Mouse (Mus musculus): ENCODE data around the gene Tsen54. TPM values are rescaled to one million over a fixed set of nuclear protein-coding genes. Genes with fewer than 3 reads are reported as not detected.
"Not testable (repeated sequence)": the region's sequence is repeated elsewhere in the genome, so short reads cannot be mapped to it uniquely, and the experiment has no call there.

The Tsen54 gene
- polyA plus RNA-seq, 1 experiment from 2014 or later: 20.8 TPM

DNA sequence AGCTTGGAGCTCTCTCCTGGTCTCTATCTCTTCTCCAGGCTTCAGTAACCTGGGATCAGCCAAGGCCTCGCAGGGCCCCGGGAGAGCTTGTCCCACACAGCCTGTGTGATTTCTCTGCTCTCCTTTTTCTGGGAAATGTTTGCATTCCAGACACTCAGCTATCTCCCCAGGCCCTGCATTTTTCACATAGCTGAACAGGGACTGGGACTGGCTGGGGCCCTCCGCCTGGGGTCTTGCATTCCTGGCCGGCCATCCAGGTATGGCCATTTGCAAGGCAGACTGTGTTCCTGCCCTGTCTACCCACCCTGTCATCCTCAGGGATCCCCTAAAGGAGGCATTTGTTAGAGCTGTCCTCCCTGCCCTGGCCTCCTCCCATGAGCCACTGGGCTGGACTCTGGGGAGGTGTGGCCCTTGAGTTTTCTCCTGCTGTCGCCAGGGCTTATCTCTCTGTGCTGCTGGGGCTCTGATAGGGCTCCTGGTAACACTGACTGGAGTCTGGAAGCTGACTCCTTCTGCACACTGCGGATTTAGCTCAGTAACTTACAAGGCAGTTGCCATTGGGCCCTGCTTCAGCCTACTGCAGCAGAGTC lies 27.5 kb downstream of the Tsen54 start:
- Histone ChIP-seq H3K9ac (ENCODE audit: low read length) (no peak overlapping the region), H3K4me2 (no peak overlapping the region), H3K27ac (ENCODE audit: low read depth, low read length) (no peak overlapping the region), H3K27me3 (ENCODE audit: control insufficient read depth, insufficient read depth, low read length) (no peaks in the 10 kb centered on the region), H3K9me3 (ENCODE audit: control insufficient read depth, low read length) (no peaks in the 10 kb centered on the region), H3K4me3 (ENCODE audit: low read depth, low read length) (no peak overlapping the region), H3K36me3 (ENCODE audit: control insufficient read depth, insufficient read depth, low read length) (no peaks in the 10 kb centered on the region), H3K4me1 (ENCODE audit: control insufficient read depth, insufficient read depth, low read length) (no peaks in the 10 kb centered on the region)
- DNase-seq (ENCODE audit: low spot score, missing footprints) (no peak), ATAC-seq (ENCODE audit: low FRiP score) (no peak)
- 27% methylated on average over 6 of the region's 6 CpGs for WGBS

DNA sequence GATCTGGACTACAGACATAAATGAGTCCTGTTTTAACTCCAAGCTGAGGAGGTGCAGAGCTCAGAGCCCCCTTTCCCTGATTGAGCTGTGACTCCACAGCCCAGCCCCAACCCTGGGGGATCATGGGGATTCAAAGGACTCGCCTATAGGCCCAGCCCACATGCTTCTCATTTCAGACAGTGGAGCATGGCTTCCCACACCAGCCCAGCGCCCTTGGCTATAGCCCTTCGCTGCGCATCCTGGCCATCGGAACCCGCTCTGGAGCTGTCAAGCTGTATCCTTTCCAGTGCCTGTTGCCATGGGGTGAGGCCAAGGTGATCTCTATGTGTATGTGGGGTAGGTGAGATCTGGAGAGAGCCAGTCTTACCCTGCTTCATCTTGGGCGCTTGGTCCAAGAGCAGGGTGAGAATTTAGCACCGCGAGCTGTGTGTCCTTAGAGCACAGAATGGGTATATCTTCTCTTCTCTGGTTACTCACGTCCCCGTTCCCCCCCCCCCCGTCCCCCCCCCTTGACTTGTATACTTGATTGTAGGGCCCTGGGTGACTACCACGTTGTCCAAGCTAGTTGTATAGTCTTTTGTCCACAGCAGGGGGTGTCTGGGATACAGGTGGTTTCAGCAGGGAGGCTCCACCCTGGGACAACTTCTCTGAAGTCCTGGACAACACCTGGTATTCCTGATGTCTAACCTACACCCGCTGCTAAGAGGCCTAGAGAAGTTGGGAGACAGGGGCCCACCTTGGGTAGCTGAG lies 28.8 kb downstream of the Tsen54 start:
- Histone ChIP-seq H3K36me3 (ENCODE audit: control insufficient read depth, insufficient read depth, low read length) (no peaks in the 10 kb centered on the region), H3K9me3 (ENCODE audit: control insufficient read depth, low read length) (no peaks in the 10 kb centered on the region), H3K27ac (ENCODE audit: low read depth, low read length) (no peak overlapping the region), H3K27me3 (ENCODE audit: control insufficient read depth, insufficient read depth, low read length) (no peaks in the 10 kb centered on the region), H3K4me3 (ENCODE audit: low read depth, low read length) (no peak overlapping the region), H3K4me2 (no peak overlapping the region), H3K9ac (ENCODE audit: low read length) (no peak overlapping the region), H3K4me1 (ENCODE audit: control insufficient read depth, insufficient read depth, low read length) (no peaks in the 10 kb centered on the region)
- no peak for DNase-seq (ENCODE audit: low spot score, missing footprints)
- ATAC-seq (ENCODE audit: low FRiP score): no peak
- WGBS: 78% methylated on average over 14 of the region's 14 CpGs

- no peak overlapping the region for H3K27ac ChIP-seq (ENCODE audit: low read depth, low read length)
- WGBS: 85% methylated on average over 5 of the region's 5 CpGs
- no peak overlapping the region for H3K9ac ChIP-seq (ENCODE audit: low read length)
- no peak overlapping the region for H3K4me3 ChIP-seq (ENCODE audit: low read depth, low read length)
- no peaks in the 10 kb centered on the region for H3K4me1 ChIP-seq (ENCODE audit: control insufficient read depth, insufficient read depth, low read length)
- H3K4me2 ChIP-seq: no peak overlapping the region
- no peak for ATAC-seq (ENCODE audit: low FRiP score)
- no peaks in the 10 kb centered on the region for H3K36me3 ChIP-seq (ENCODE audit: control insufficient read depth, insufficient read depth, low read length)
- no peaks in the 10 kb centered on the region for H3K27me3 ChIP-seq (ENCODE audit: control insufficient read depth, insufficient read depth, low read length)
- H3K9me3 ChIP-seq (ENCODE audit: control insufficient read depth, low read length): no peaks in the 10 kb centered on the region
- DNase-seq (ENCODE audit: low spot score, missing footprints): no peak
Observed at GRCm38 (mm10) chr11:115843891-115844239, 29.3 kb downstream of the Tsen54 start.

DNA sequence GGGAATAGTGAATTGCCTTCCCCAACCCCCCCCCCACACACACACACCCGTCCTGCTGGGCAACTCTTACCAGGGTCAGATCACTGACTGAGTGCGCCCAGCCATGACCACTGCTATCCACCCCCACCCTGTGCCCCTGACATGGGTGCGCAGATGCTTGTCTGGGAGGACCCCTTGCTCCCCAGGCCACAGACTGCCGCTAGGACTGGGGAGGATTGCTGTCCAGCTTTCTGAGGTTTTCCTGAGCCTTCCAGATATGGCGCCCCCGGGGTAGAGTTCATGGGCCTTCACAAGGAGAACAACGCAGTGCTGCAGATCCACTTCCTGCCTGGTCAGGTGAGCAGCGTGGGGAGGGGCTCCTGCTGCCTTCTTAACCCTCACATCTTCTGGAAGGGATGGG lies 29.7 kb downstream of the Tsen54 start:
- Histone ChIP-seq H3K4me1 (ENCODE audit: control insufficient read depth, insufficient read depth, low read length) (no peaks in the 10 kb centered on the region), H3K27me3 (ENCODE audit: control insufficient read depth, insufficient read depth, low read length) (no peaks in the 10 kb centered on the region), H3K27ac (ENCODE audit: low read depth, low read length) (no peak overlapping the region), H3K9ac (ENCODE audit: low read length) (no peak overlapping the region), H3K4me3 (ENCODE audit: low read depth, low read length) (no peak overlapping the region), H3K9me3 (ENCODE audit: control insufficient read depth, low read length) (no peaks in the 10 kb centered on the region), H3K36me3 (ENCODE audit: control insufficient read depth, insufficient read depth, low read length) (no peaks in the 10 kb centered on the region), H3K4me2 (no peak overlapping the region)
- DNase-seq (ENCODE audit: low spot score, missing footprints) (no peak), ATAC-seq (ENCODE audit: low FRiP score) (no peak)
- WGBS: 72% methylated on average over 8 of the region's 8 CpGs

DNA sequence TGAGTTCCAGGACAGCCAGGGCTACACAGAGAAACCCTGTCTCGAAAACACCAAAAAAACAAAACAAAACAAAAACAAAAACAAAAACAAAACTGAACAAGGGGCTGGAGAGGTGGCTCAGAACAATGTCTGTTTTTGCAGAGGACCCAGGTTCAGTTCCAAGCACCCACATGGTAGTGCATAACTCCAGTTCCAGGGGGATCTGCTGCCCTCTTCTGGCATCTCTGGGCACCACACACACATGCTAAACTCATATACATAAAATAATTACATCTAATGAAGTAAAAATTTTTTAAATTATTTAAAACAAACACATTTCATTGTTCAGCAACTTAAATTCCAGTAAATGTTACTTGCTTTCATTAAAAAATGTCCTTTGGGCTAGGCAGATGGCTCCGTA lies 31.3 kb downstream of the Tsen54 start:
- no peak overlapping the region for H3K4me3 ChIP-seq (ENCODE audit: low read depth, low read length)
- H3K27me3 ChIP-seq (ENCODE audit: control insufficient read depth, insufficient read depth, low read length): no peaks in the 10 kb centered on the region
- WGBS: 92% methylated on average over 2 of the region's 2 CpGs
- no peaks in the 10 kb centered on the region for H3K9me3 ChIP-seq (ENCODE audit: control insufficient read depth, low read length)
- ATAC-seq (ENCODE audit: low FRiP score) (no peak), DNase-seq (ENCODE audit: low spot score, missing footprints) (no peak)
- no peak overlapping the region for H3K4me2 ChIP-seq
- H3K27ac ChIP-seq (ENCODE audit: low read depth, low read length): no peak overlapping the region
- no peaks in the 10 kb centered on the region for H3K36me3 ChIP-seq (ENCODE audit: control insufficient read depth, insufficient read depth, low read length)
- H3K4me1 ChIP-seq (ENCODE audit: control insufficient read depth, insufficient read depth, low read length): no peaks in the 10 kb centered on the region
- no peak overlapping the region for H3K9ac ChIP-seq (ENCODE audit: low read length)

DNA sequence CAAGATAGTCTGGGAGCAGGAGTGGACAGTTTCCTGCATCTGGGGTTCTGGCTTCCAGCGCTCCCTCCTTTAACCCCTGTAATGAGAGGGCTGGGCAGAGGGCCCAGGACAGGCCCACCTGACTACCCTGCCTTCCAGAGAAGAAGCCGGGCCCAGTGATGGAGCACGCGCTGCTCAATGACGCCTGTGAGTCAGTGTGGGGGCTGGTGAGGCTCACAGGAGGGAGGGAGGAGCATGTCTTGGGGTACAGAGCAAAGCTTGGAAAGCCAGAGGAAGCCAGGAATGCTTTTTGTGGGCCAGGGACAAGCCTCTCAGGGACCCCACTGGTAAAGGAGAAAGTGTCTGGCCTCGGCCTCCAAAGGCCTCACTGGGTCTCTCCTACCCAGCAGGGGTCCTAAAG lies 40.1 kb downstream of the Tsen54 start:
- Histone ChIP-seq H3K4me1 (ENCODE audit: control insufficient read depth, insufficient read depth, low read length) (0 out of 2 replicates have a peak, but pooled peaks cover 4% of the 10 kb centered on the region), H3K36me3 (ENCODE audit: control insufficient read depth, insufficient read depth, low read length) (no peaks in the 10 kb centered on the region; the same call in 1 of the 2 replicates), H3K4me3 (ENCODE audit: low read depth, low read length) (no peak overlapping the region), H3K27me3 (ENCODE audit: control insufficient read depth, insufficient read depth, low read length) (peaks cover 22% of the 10 kb centered on the region), H3K9me3 (ENCODE audit: control insufficient read depth, low read length) (no peaks in the 10 kb centered on the region), H3K4me2 (no peak overlapping the region), H3K27ac (ENCODE audit: low read depth, low read length) (no peak overlapping the region), H3K9ac (ENCODE audit: low read length) (no peak overlapping the region)
- DNase-seq (ENCODE audit: low spot score, missing footprints): no peak
- ATAC-seq (ENCODE audit: low FRiP score): no peak
- WGBS: 79% methylated on average over 6 of the region's 6 CpGs

GRCm38 (mm10) chr11:115857146-115857545 lies 42.6 kb downstream of the Tsen54 start:
- H3K36me3 ChIP-seq (ENCODE audit: control insufficient read depth, insufficient read depth, low read length); DNase-seq (ENCODE audit: low spot score, missing footprints); ATAC-seq (ENCODE audit: low FRiP score); H3K4me3 ChIP-seq (ENCODE audit: low read depth, low read length); H3K9ac ChIP-seq (ENCODE audit: low read length); H3K4me1 ChIP-seq (ENCODE audit: control insufficient read depth, insufficient read depth, low read length); H3K27ac ChIP-seq (ENCODE audit: low read depth, low read length); H3K9me3 ChIP-seq (ENCODE audit: control insufficient read depth, low read length); H3K4me2 ChIP-seq: not testable (repeated sequence)
- H3K27me3 ChIP-seq (ENCODE audit: control insufficient read depth, insufficient read depth, low read length): peaks cover 36% of the 10 kb centered on the region
- 87% methylated on average over 4 of the region's 4 CpGs for WGBS

GRCm38 (mm10) chr11:115857936-115858335 lies 43.4 kb downstream of the Tsen54 start:
- Histone ChIP-seq H3K4me3 (ENCODE audit: low read depth, low read length) (no peak overlapping the region), H3K36me3 (ENCODE audit: control insufficient read depth, insufficient read depth, low read length) (no peaks in the 10 kb centered on the region; the same call in 1 of the 2 replicates), H3K9me3 (ENCODE audit: control insufficient read depth, low read length) (no peaks in the 10 kb centered on the region), H3K4me1 (ENCODE audit: control insufficient read depth, insufficient read depth, low read length) (0 out of 2 replicates have a peak, but pooled peaks cover 4% of the 10 kb centered on the region), H3K4me2 (no peak overlapping the region), H3K9ac (ENCODE audit: low read length) (no peak overlapping the region; the same call in none of the 2 replicates), H3K27ac (ENCODE audit: low read depth, low read length) (no peak overlapping the region), H3K27me3 (ENCODE audit: control insufficient read depth, insufficient read depth, low read length) (peaks cover 36% of the 10 kb centered on the region)
- DNase-seq (ENCODE audit: low spot score, missing footprints) (no peak), ATAC-seq (ENCODE audit: low FRiP score) (no peak)
- WGBS: 49% methylated on average over 13 of the region's 13 CpGs

- 10% methylated on average over 27 of the region's 27 CpGs for WGBS
Observed at GRCm38 (mm10) chr11:115858354-115858753, 43.8 kb downstream of the Tsen54 start, which contains the start of gene Myo15b. Myo15b (plus strand) TSS chr11:115858406.

More at GRCm38 (mm10) chr11:115858354-115858753, 43.8 kb downstream of the Tsen54 start, which contains the start of gene Myo15b:
- H3K4me3 ChIP-seq (ENCODE audit: low read depth, low read length): peak within 1 kb of the TSS; percentile 22
- H3K9ac ChIP-seq (ENCODE audit: low read length): peak within 1 kb of the TSS; percentile 40
- H3K27me3 ChIP-seq (ENCODE audit: control insufficient read depth, insufficient read depth, low read length): peaks cover 36% of the 10 kb centered on the region
- no peak within 1 kb of the TSS for H3K27ac ChIP-seq (ENCODE audit: low read depth, low read length)
- ATAC-seq (ENCODE audit: low FRiP score) (no peak), DNase-seq (ENCODE audit: low spot score, missing footprints) (peak; percentile 94)
- no peaks in the 10 kb centered on the region; the same call in 1 of the 2 replicates for H3K36me3 ChIP-seq (ENCODE audit: control insufficient read depth, insufficient read depth, low read length)
- H3K9me3 ChIP-seq (ENCODE audit: control insufficient read depth, low read length): no peaks in the 10 kb centered on the region
- peak within 1 kb of the TSS; percentile 44 for H3K4me2 ChIP-seq
- H3K4me1 ChIP-seq (ENCODE audit: control insufficient read depth, insufficient read depth, low read length): 0 out of 2 replicates have a peak, but pooled peaks cover 4% of the 10 kb centered on the region
